Mouse (Mus musculus): ENCODE measurements at regions not wholly inside any gene's neighbourhood (a gene's known extent, or its start where the extent isn't known, plus 50 kb on each side); places are given as distances from the start of the nearest gene placed in this dataset.

DNA sequence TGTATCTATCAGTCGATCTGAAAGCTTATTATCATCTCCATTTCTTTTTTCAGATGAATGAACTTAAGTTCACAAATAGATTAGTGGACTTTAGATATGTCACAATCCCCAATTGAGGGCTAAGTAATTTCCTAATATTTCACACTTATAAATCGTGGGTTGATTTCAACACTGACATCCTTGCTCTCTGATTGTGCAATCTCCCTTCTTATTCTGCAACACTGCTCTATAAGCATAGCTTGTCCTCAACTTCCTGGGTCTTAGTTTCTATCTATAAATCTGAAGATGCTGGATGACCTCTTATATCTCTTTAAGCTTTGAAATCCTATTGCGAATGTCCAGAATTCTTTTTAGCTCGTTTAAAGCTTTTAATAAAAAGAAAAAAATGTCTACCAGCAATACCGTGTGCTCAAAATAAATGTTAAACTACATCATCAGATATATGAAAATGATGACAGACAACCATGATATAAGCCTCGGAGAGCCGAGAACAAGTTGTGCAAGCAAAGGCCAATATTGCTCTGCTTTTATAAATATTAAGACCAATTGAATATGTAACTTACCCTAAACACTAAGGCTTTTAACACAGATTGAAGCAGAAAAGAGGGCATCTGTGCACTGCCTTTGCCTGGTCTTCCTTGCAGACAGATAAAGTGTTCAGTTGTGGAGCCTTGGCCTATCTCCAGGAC, 161.4 kb downstream of the Usp25 start:
- TF ChIP-seq CTCF (conservative IDR thresholded peaks at IDR 0.05; ENCODE audit: insufficient read depth, insufficient read length, low read depth, low read length) (no peak), POLR2A (IDR thresholded peaks at IDR 0.05; ENCODE audit: low read depth, low read length) (no peak)

Data from kidney, adult 2 months (tissue).